8 mouse cellular contexts compared by ENCODE assay signal in the genomic region with DNA sequence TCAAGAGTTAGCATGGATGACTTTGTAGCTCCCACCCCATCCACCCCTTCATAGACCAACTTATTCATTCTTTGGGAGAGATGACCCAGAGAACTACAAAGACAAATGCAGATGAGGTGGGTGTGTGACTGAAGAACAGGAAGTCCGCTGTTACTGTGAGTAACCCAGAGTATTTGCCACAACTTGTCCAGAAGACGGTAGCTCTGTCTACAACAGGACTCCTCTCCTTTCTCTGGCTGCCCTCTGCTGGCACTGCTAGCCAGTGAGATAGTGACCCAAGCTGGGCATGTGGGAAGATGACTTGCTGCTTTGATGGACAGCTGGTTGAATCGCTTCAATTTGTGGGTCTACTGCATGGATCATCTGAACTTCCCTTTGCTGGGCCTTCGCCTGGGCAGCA. TPM values are rescaled to one million over a fixed set of nuclear protein-coding genes. Genes with fewer than 3 reads are reported as not detected.
DNase-seq lines count a peak whose midpoint lies in the region; ATAC-seq and TF ChIP-seq lines count a peak whose summit lies in the region.

No protein-coding gene starts in this region.

- no peaks in the 10 kb centered on the region for H3K36me3 ChIP-seq in liver, embryonic 12.5 days
- H3K36me3 ChIP-seq in midbrain, embryonic 16.5 days (ENCODE audit: control insufficient read depth, insufficient read depth, low read length) = no peaks in the 10 kb centered on the region

- DNase-seq in left cerebral cortex, adult 2 months (ENCODE audit: extremely low spot score in 1 of 2, low spot score in 2 of 2) = no peak
- no peak for DNase-seq in left cerebral cortex, adult 18-20 months (ENCODE audit: low spot score in 2 of 2)
- DNase-seq in adrenal gland, postnatal 14 days = peak; percentile 56
- peak; percentile 25 to 38 for DNase-seq in heart, adult 9 months (ENCODE audit: low spot score in 2 of 2)
- DNase-seq in frontal cortex, adult 2 months (ENCODE audit: extremely low spot score in 1 of 2, low spot score in 1 of 2) = no peak

- intact Hi-C loops in left cerebral cortex, adult 2 months (cut with DNase I) = no loop called here

- 44% methylated on average over 4 of the region's 4 CpGs for WGBS in liver, embryonic 12.5 days (ENCODE audit: insufficient replicate concordance)
- 76% methylated on average over 4 of the region's 4 CpGs for WGBS in midbrain, embryonic 16.5 days

- no peaks in the 10 kb centered on the region for H3K27me3 ChIP-seq in liver, embryonic 12.5 days (replicated peaks)
- no peaks in the 10 kb centered on the region for H3K27me3 ChIP-seq in midbrain, embryonic 16.5 days (ENCODE audit: control insufficient read depth, insufficient read depth, low read depth, low read length)

- H3K9ac ChIP-seq in liver, embryonic 12.5 days = no peak overlapping the region
- H3K9ac ChIP-seq in midbrain, embryonic 16.5 days (ENCODE audit: low read depth, low read length) = no peak overlapping the region

- no peak overlapping the region for H3K4me3 ChIP-seq in left cerebral cortex, adult 2 months
- no peak overlapping the region for H3K4me3 ChIP-seq in liver, embryonic 12.5 days
- no peak overlapping the region for H3K4me3 ChIP-seq in midbrain, embryonic 16.5 days (ENCODE audit: low read depth, low read length)

- no peak overlapping the region for H3K4me2 ChIP-seq in liver, embryonic 12.5 days
- no peak overlapping the region for H3K4me2 ChIP-seq in midbrain, embryonic 16.5 days (ENCODE audit: low read length)

- peak; percentile 43 for TF ChIP-seq CTCF in left cerebral cortex, adult 2 months (IDR thresholded peaks at IDR 0.05)

- ATAC-seq in liver, embryonic 12.5 days = peak; percentile 46; the same call in 1 of the 2 replicates
- ATAC-seq in midbrain, embryonic 16.5 days = no peak
- ATAC-seq in megakaryocyte-erythroid progenitor cell, adult 5-6 weeks (replicated peaks; ENCODE audit: low FRiP score, low TSS enrichment, poor library complexity, severe bottlenecking) = no peak

- H3K27ac ChIP-seq in left cerebral cortex, adult 2 months = no peak overlapping the region
- H3K27ac ChIP-seq in liver, embryonic 12.5 days = no peak overlapping the region
- no peak overlapping the region for H3K27ac ChIP-seq in midbrain, embryonic 16.5 days (ENCODE audit: low read length)

- no peaks in the 10 kb centered on the region for H3K9me3 ChIP-seq in liver, embryonic 12.5 days (replicated peaks)
- H3K9me3 ChIP-seq in midbrain, embryonic 16.5 days (replicated peaks; ENCODE audit: control insufficient read depth, low read length, poor library complexity, severe bottlenecking) = no peaks in the 10 kb centered on the region

- no peaks in the 10 kb centered on the region for H3K4me1 ChIP-seq in liver, embryonic 12.5 days
- H3K4me1 ChIP-seq in midbrain, embryonic 16.5 days (ENCODE audit: control insufficient read depth, insufficient read depth, low read length) = peaks cover 11% of the 10 kb centered on the region

RNA-seq across cellular contexts. Expression of gene Ddah1, which starts 28.9 kb away (rescaled TPM):
- total RNA-seq in left cerebral cortex, adult 2 months (2021) = 10 to 100 TPM; 57.1 to 59.7 TPM
- 10 to 100 TPM; 54.7 to 57.8 TPM for total RNA-seq in left cerebral cortex, adult 18-20 months (2021)
- total RNA-seq in adrenal gland, postnatal 14 days (2021) = 5.4 and 8.3 TPM in 2 replicates
- 31.9 and 36.4 TPM in 2 replicates for polyA plus RNA-seq in liver, embryonic 12.5 days (2016; fragmentation: Nextera tagmentation; extraction: Ambion mirVana)
- 89.1 and 90.1 TPM in 2 replicates for polyA plus RNA-seq in frontal cortex, adult 2 months (2012; rRNA removed)
- polyA plus RNA-seq in midbrain, embryonic 16.5 days (2015; fragmentation: Nextera tagmentation; extraction: Ambion mirVana) = 151 and 166 TPM in 2 replicates
- total RNA-seq in megakaryocyte-erythroid progenitor cell, adult 5-6 weeks (2014; fragmentation: Nextera tagmentation) = not detected in 2 replicates
- total RNA-seq in megakaryocyte-erythroid progenitor cell, adult 5-6 weeks (2017) = 0.33 and 0.99 TPM in 2 replicates

Comparison
In these comparisons a context has a peak if more than half of its experiments do, and no peak if none do; other contexts are left out.
1. DNase-seq: peak in adrenal gland, postnatal 14 days (single experiment) and heart, adult 9 months (2 of 2); none in left cerebral cortex, adult 2 months (0 of 2), left cerebral cortex, adult 18-20 months (0 of 2) and frontal cortex, adult 2 months (0 of 2).